Mouse (Mus musculus): ENCODE measurements around the gene B9d2.

The B9d2 gene

GRCm38 (mm10) chr7:25720760-25721159 is 40.2 kb downstream of the B9d2 start:
- in situ Hi-C loops (cut with MboI, MseI): loop anchor here in 1 of 2 experiments (25.0 kb wide), 1 partner anchor 1467 kb away; the partner anchor contains the start of genes BC024978, Gm21983, Mia and Rab4b

GRCm38 (mm10) chr7:25721776-25722175 is 41.2 kb downstream of the B9d2 start:
- in situ Hi-C loops (cut with MboI, MseI): loop anchor here in 1 of 2 experiments (25.0 kb wide), 1 partner anchor 1466 kb away; the partner anchor contains the start of genes BC024978, Gm21983, Mia and Rab4b

GRCm38 (mm10) chr7:25725886-25726285 is 45.3 kb downstream of the B9d2 start:
- in situ Hi-C loops (cut with MboI, MseI): no loop called here

GRCm38 (mm10) chr7:25727800-25728199 is 47.2 kb downstream of the B9d2 start:
- in situ Hi-C loops (cut with MboI, MseI): no loop called here

GRCm38 (mm10) chr7:25729396-25729795 is 48.8 kb downstream of the B9d2 start:
- in situ Hi-C loops (cut with MboI, MseI): no loop called here

GRCm38 (mm10) chr7:25729862-25730261 is 49.3 kb downstream of the B9d2 start:
- in situ Hi-C loops (cut with MboI, MseI): no loop called here

- in situ Hi-C loops (cut with MboI, MseI): no loop called here
These were observed 50.9 kb downstream of the B9d2 start for GRCm38 (mm10) chr7:25731294-25732055.

GRCm38 (mm10) chr7:25734991-25735390 is 54.4 kb downstream of the B9d2 start:
- in situ Hi-C loops (cut with MboI, MseI): loop anchor here in 1 of 2 experiments (5.0 kb wide), 1 partner anchor 33 kb away; no protein-coding TSS in a partner anchor

All from T-helper 17 cell (primary cell).